ENCODE assay signal across 9 mouse cellular contexts in genomic region chr11:87596492-87596891, GRCm38 (mm10). TPM values are rescaled to one million over a fixed set of nuclear protein-coding genes. Genes with fewer than 3 reads are reported as not detected.
DNase-seq lines count a peak whose midpoint lies in the region; ATAC-seq and TF ChIP-seq lines count a peak whose summit lies in the region.
"Had no signal": no experiment of that assay in that cellular context is flagged by ENCODE, and none has a peak within 500 bp of the region (broad histone marks: within the 10 kb centered on the region; RNA-seq: fewer than 3 reads in every experiment).

No protein-coding gene starts in this region.

- WGBS in liver, postnatal 0 days (ENCODE audit: insufficient replicate concordance) = 67% methylated on average over 2 of the region's 2 CpGs

- peaks cover 12% of the 10 kb centered on the region for H3K79me2 ChIP-seq in CH12.LX (replicated peaks; ENCODE audit: control insufficient read depth, extremely low read depth, insufficient read depth, poor library complexity, severe bottlenecking)

- peaks cover 25 to 60% of the 10 kb centered on the region in 2 experiments for H3K4me1 ChIP-seq in CH12.LX (ENCODE audit: control insufficient read depth in 1 of 2, insufficient read depth in 2 of 2)
- peaks cover 34% of the 10 kb centered on the region for H3K4me1 ChIP-seq in liver, postnatal 0 days (ENCODE audit: insufficient read depth)

- no peak for TF ChIP-seq CTCF in CH12.LX (conservative IDR thresholded peaks at IDR 0.05 in 1 of 2, IDR thresholded peaks at IDR 0.05 in 1 of 2; ENCODE audit: low read depth in 2 of 2, low read length in 2 of 2)
- TF ChIP-seq CTCF in liver, postnatal 0 days (IDR thresholded peaks at IDR 0.05; ENCODE audit: low read depth) = no peak

- peak overlapping the region; percentile 54; the same call in 1 of the 2 replicates for H3K9ac ChIP-seq in CH12.LX (ENCODE audit: insufficient read depth, low read depth)
- H3K9ac ChIP-seq in liver, postnatal 0 days (replicated peaks) = no peak overlapping the region

- H3K4me2 ChIP-seq in CH12.LX (ENCODE audit: insufficient read depth, low read depth, poor library complexity, severe bottlenecking) = peak overlapping the region; percentile 93
- H3K4me2 ChIP-seq in liver, postnatal 0 days (ENCODE audit: low read depth, low read length) = peak overlapping the region; percentile 99

- in situ Hi-C loops in CH12.LX (cut with MboI; ENCODE audit: low pct_ligation_motif_present, low pct_unique_long_range_greater_than_20kb, low sequenced_read_pairs) = no loop called here

- no peak overlapping the region for H3K27ac ChIP-seq in CH12.LX (ENCODE audit: insufficient read depth, low read depth)
- no peak overlapping the region for H3K27ac ChIP-seq in liver, postnatal 0 days (ENCODE audit: low read depth)

- H3K36me3 ChIP-seq in CH12.LX (replicated peaks in 1 of 2; ENCODE audit: control insufficient read depth in 1 of 2, insufficient read depth in 1 of 2, low read length in 1 of 2) = peaks cover 41 to 49% of the 10 kb centered on the region in 2 experiments
- H3K36me3 ChIP-seq in liver, postnatal 0 days (replicated peaks; ENCODE audit: insufficient read depth, low read length) = peaks cover 41% of the 10 kb centered on the region

- dilution Hi-C loops in CH12.LX (cut with MboI; ENCODE audit: extremely low pct_ligation_motif_present, extremely low pct_unique_long_range_greater_than_20kb, low sequenced_read_pairs) = no loop called here

- H3K9me3 ChIP-seq in CH12.LX (replicated peaks; ENCODE audit: low read length) = no peaks in the 10 kb centered on the region
- H3K9me3 ChIP-seq in liver, postnatal 0 days (ENCODE audit: low read length) = no peaks in the 10 kb centered on the region

- no peak for ATAC-seq in liver, postnatal 0 days

- no peak for TF ChIP-seq POLR2A in CH12.LX (IDR thresholded peaks at IDR 0.05; ENCODE audit: low read depth, low read length)

- TF ChIP-seq EP300 in CH12.LX (IDR thresholded peaks at IDR 0.05; ENCODE audit: low read length) = no peak
- no peak for TF ChIP-seq EP300 in liver, postnatal 0 days (IDR thresholded peaks at IDR 0.05; ENCODE audit: low read depth)

- no peaks in the 10 kb centered on the region for H3K27me3 ChIP-seq in CH12.LX (replicated peaks)
- no peaks in the 10 kb centered on the region for H3K27me3 ChIP-seq in liver, postnatal 0 days (ENCODE audit: insufficient read depth, low read length)

- H3K4me3 ChIP-seq in CH12.LX (replicated peaks in 1 of 3; ENCODE audit: low read depth in 2 of 3, low read length in 2 of 3, poor library complexity in 1 of 3) = no peak overlapping the region
- H3K4me3 ChIP-seq in liver, postnatal 0 days (ENCODE audit: low read depth, low read length) = no peak overlapping the region

- peak; percentile 27 for DNase-seq in embryo, embryonic 10 days (ENCODE audit: low spot score)
- no peak for DNase-seq in embryo, embryonic 9.5 days (ENCODE audit: extremely low spot score)
- DNase-seq in CH12.LX (ENCODE audit: extremely low read depth) = no peak
- peak; percentile 14 for DNase-seq in forelimb bud, embryonic 11.5 days (ENCODE audit: low read depth, low spot score)
- DNase-seq in liver, postnatal 0 days = no peak
- DNase-seq in spleen, postnatal 4 days (ENCODE audit: low spot score in 2 of 2) = no peak
- DNase-seq in urinary bladder, postnatal 14 days (ENCODE audit: low spot score) = no peak
- DNase-seq in spleen, adult 12 weeks (ENCODE audit: low spot score) = no peak

- TF ChIP-seq RAD21 in CH12.LX (IDR thresholded peaks at IDR 0.05; ENCODE audit: low read depth, low read length) = no peak

TF ChIP-seq in CH12.LX, 34 proteins besides CTCF, POLR2A, EP300 and RAD21:
- TF ChIP-seq TCF12 (IDR thresholded peaks at IDR 0.05; ENCODE audit: low read depth, low read length) (no peak), SMC3 (IDR thresholded peaks at IDR 0.05; ENCODE audit: low read depth, low read length) (no peak), USF1 (IDR thresholded peaks at IDR 0.05; ENCODE audit: low read depth, low read length) (no peak), ZMIZ1 (IDR thresholded peaks at IDR 0.05; ENCODE audit: low read depth, low read length) (no peak), JUN (IDR thresholded peaks at IDR 0.05; ENCODE audit: insufficient read depth, low read depth, low read length) (no peak), PAX5 (IDR thresholded peaks at IDR 0.05; ENCODE audit: low read length) (no peak), POLR2AphosphoS2 (IDR thresholded peaks at IDR 0.05; ENCODE audit: low read depth, low read length) (no peak), ELF1 (IDR thresholded peaks at IDR 0.05; ENCODE audit: low read depth, low read length) (no peak), MEF2A (IDR thresholded peaks at IDR 0.05; ENCODE audit: borderline replicate concordance, low read depth, low read length) (no peak), RCOR1 (conservative IDR thresholded peaks at IDR 0.05; ENCODE audit: low read depth, low read length) (no peak), ZC3H11A (IDR thresholded peaks at IDR 0.05; ENCODE audit: low read depth, low read length) (no peak), BHLHE40 (IDR thresholded peaks at IDR 0.05; ENCODE audit: low read depth, low read length) (no peak)
TF ChIP-seq in CH12.LX: peak in this region for 0.

RNA-seq across cellular contexts. Expression of gene Mtmr4, which starts 4.5 kb away (rescaled TPM):
- total RNA-seq in CH12.LX (2012; rRNA removed) = 29.4 and 40.5 TPM in 2 replicates
- 27.2 and 29.5 TPM in 2 replicates for total RNA-seq in CH12.LX (2014; rRNA removed)
- polyA plus RNA-seq in CH12.LX (2012; ENCODE audit: insufficient read length, low read depth) = 31.7 and 32.9 TPM in 2 replicates
- polyA plus RNA-seq in liver, postnatal 0 days (2015; fragmentation: Nextera tagmentation; extraction: Ambion mirVana) = 4.8 and 5.6 TPM in 2 replicates

RNA-seq across cellular contexts. Expression of gene Hsf5, which starts 20.5 kb away (rescaled TPM):
- total RNA-seq in CH12.LX (2012; rRNA removed) (0.04 TPM in 1 of 2 replicates, not detected in the other), CH12.LX (2014; rRNA removed) (not detected in 2 replicates)
- polyA plus RNA-seq in CH12.LX (2012; ENCODE audit: insufficient read length, low read depth) = not detected in 2 replicates
- 0.04 TPM in 1 of 2 replicates, not detected in the other for polyA plus RNA-seq in liver, postnatal 0 days (2015; fragmentation: Nextera tagmentation; extraction: Ambion mirVana)
- total RNA-seq: neutrophil, adult 5-6 weeks had no signal

RNA-seq across cellular contexts. Expression of gene Sept4, which starts 27.8 kb away (rescaled TPM):
- total RNA-seq in CH12.LX (2012; rRNA removed) (1.5 and 1.7 TPM in 2 replicates), CH12.LX (2014; rRNA removed) (0.32 TPM in 1 of 2 replicates, not detected in the other)
- polyA plus RNA-seq in CH12.LX (2012; ENCODE audit: insufficient read length, low read depth) = 0.42 and 1.5 TPM in 2 replicates
- polyA plus RNA-seq in liver, postnatal 0 days (2015; fragmentation: Nextera tagmentation; extraction: Ambion mirVana) = 21.7 and 22.0 TPM in 2 replicates

RNA-seq across cellular contexts. Expression of gene Gm11492, which starts 30.0 kb away (rescaled TPM):
- not detected in 2 replicates for total RNA-seq in CH12.LX (2012; rRNA removed)
- not detected in 2 replicates for total RNA-seq in CH12.LX (2014; rRNA removed)
- polyA plus RNA-seq in CH12.LX (2012; ENCODE audit: insufficient read length, low read depth) = not detected in 2 replicates
- not detected in 2 replicates for polyA plus RNA-seq in liver, postnatal 0 days (2015; fragmentation: Nextera tagmentation; extraction: Ambion mirVana)
- total RNA-seq: neutrophil, adult 5-6 weeks had no signal

Comparison
In these comparisons a context has a peak if more than half of its experiments do, and no peak if none do; other contexts are left out.
1. DNase-seq: peak in embryo, embryonic 10 days (single experiment) and forelimb bud, embryonic 11.5 days (single experiment); none in embryo, embryonic 9.5 days (single experiment), CH12.LX (single experiment), liver, postnatal 0 days (single experiment), spleen, postnatal 4 days (0 of 2), urinary bladder, postnatal 14 days (single experiment) and spleen, adult 12 weeks (single experiment).